In the genomic region with DNA sequence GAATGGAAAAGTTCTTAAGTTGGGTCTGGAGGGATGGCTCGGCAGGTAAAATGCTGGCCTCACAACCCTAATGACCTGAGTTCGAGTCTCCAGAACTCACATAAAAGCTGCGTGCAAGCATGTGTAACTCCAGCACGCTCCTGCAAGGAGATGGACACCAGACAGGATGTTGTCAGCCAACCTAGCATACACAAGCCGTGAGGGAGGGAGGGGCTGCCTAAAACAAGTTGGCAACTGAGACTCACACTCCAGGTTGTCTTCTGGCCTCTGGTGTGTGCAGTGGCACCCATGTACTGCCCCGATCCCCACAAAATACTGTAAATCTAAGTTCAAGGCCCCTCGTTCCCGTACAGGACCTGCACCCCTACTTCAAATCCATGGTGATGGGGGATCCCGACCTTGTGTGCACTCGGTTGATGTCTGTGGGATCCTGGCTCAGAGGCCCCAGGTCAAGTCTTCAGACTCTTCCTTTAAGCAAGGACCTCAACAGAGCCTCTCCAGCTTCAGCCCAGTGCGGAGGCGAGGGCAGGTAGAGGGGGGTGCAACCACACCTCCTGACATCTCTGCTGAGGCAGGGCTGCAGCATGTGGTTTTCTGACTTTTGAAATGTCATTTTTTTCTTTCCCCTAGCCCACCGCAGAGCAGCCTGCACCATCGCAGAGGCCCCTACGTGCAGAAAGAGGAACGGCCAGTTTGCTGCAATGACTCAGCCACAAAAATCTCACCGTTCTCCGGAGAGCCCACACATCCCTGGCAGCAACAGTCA, we compare ENCODE assay signal across 11 mouse cellular contexts. TPM values are rescaled to one million over a fixed set of nuclear protein-coding genes. Genes with fewer than 3 reads are reported as not detected.
DNase-seq lines count a peak whose midpoint lies in the region; ATAC-seq and TF ChIP-seq lines count a peak whose summit lies in the region.
"Had no signal": no experiment of that assay in that cellular context is flagged by ENCODE, and none has a peak within 500 bp of the region (broad histone marks: within the 10 kb centered on the region; RNA-seq: fewer than 3 reads in every experiment).

No protein-coding gene starts in this region.

- intact Hi-C loops in left cerebral cortex, adult 2 months (cut with DNase I), result no loop called here

- no peaks in the 10 kb centered on the region for H3K27me3 ChIP-seq in myocyte (ENCODE audit: control insufficient read depth, insufficient read depth, insufficient read length)
- H3K27me3 ChIP-seq in kidney, adult 2 months (replicated peaks; ENCODE audit: control insufficient read depth, insufficient read depth, low read length), result no peaks in the 10 kb centered on the region
- H3K27me3 ChIP-seq: limb, embryonic 13.5 days had no signal

- 88% methylated on average over 18 of the region's 18 CpGs for WGBS in kidney, adult 2 months

- H3K79me2 ChIP-seq in myocyte (ENCODE audit: control insufficient read depth, insufficient read depth), result peaks cover 11% of the 10 kb centered on the region

- no peak for TF ChIP-seq POLR2A in myocyte (IDR thresholded peaks at IDR 0.05; ENCODE audit: insufficient read length, low read depth)
- TF ChIP-seq POLR2A in kidney, adult 2 months (IDR thresholded peaks at IDR 0.05; ENCODE audit: low read depth, low read length), result no peak

- no peaks in the 10 kb centered on the region for H3K4me1 ChIP-seq in kidney, adult 2 months (ENCODE audit: control insufficient read depth, insufficient read depth, low read length)

- peak; percentile 94 for DNase-seq in heart, adult 11 months
- DNase-seq in heart, adult 8-10 months (ENCODE audit: low spot score), result no peak
- DNase-seq in B cell, adult 2 months, result peak; percentile 57 to 59
- DNase-seq in right cerebral cortex, postnatal 14 days, result no peak
- DNase-seq in kidney, adult 2 months, result no peak
- DNase-seq in left cerebral cortex, adult 2 months (ENCODE audit: extremely low spot score in 1 of 2, low spot score in 2 of 2), result no peak
- DNase-seq: adrenal gland, postnatal 14 days had no signal

- peak overlapping the region; percentile 90 for H3K4me2 ChIP-seq in myocyte (ENCODE audit: low read depth)

- TF ChIP-seq CTCF in kidney, adult 2 months (conservative IDR thresholded peaks at IDR 0.05; ENCODE audit: insufficient read depth, insufficient read length, low read depth, low read length), result no peak
- no peak for TF ChIP-seq CTCF in left cerebral cortex, adult 2 months (IDR thresholded peaks at IDR 0.05)

- H3K4me3 ChIP-seq in myocyte, result no peak overlapping the region
- no peak overlapping the region for H3K4me3 ChIP-seq in kidney, adult 2 months (ENCODE audit: insufficient read depth, low read depth, low read length)
- H3K4me3 ChIP-seq in left cerebral cortex, adult 2 months, result no peak overlapping the region
- H3K4me3 ChIP-seq: limb, embryonic 13.5 days had no signal

- H3ac ChIP-seq in myocyte (ENCODE audit: control insufficient read depth, insufficient read length), result no peak overlapping the region

- no peaks in the 10 kb centered on the region for H3K36me3 ChIP-seq in myocyte (ENCODE audit: control insufficient read depth, insufficient read depth)
- no peaks in the 10 kb centered on the region for H3K36me3 ChIP-seq in kidney, adult 2 months (ENCODE audit: control insufficient read depth, insufficient read depth, low read length)

- ATAC-seq in hematopoietic stem cell, adult 5-6 weeks (replicated peaks in 1 of 2; ENCODE audit: insufficient read depth in 1 of 2, low FRiP score in 2 of 2, low TSS enrichment in 1 of 2, low read depth in 1 of 2, poor library complexity in 2 of 2, severe bottlenecking in 2 of 2), result peak; percentile 50 to 54

- no peak overlapping the region for H3K27ac ChIP-seq in kidney, adult 2 months (ENCODE audit: insufficient read depth, low read depth, low read length)
- no peak overlapping the region for H3K27ac ChIP-seq in left cerebral cortex, adult 2 months

TF ChIP-seq in myocyte, 11 proteins besides CTCF, POLR2A, EP300 and RAD21:
- TF ChIP-seq TCF3 (IDR thresholded peaks at IDR 0.05; ENCODE audit: insufficient read length, low read depth) (no peak), CEBPB (IDR thresholded peaks at IDR 0.05; ENCODE audit: insufficient read depth, poor library complexity, severe bottlenecking) (0 out of 2 replicates have a peak, but pooled peaks have one; percentile 5)

RNA-seq across cellular contexts. Expression of a gene that starts 2.4 kb away (rescaled TPM):
- 1 to 10 TPM; 3.1 to 4.4 (median 3.5) TPM for total RNA-seq in heart, adult 8-10 months (2022)
- 19.1 and 22.1 TPM in 2 replicates for total RNA-seq in hematopoietic stem cell, adult 5-6 weeks (2017)
- 5.6 TPM for polyA plus RNA-seq in myocyte (2012; fragmentation: generic; extraction: Trizol)
- 2.2 and 5.8 TPM in 2 replicates for polyA plus RNA-seq in kidney, adult 2 months (2012; rRNA removed)
- 1 to 10 TPM; 3.4 TPM for total RNA-seq in left cerebral cortex, adult 2 months (2021)

RNA-seq across cellular contexts. Expression of a gene that starts 38.5 kb away (rescaled TPM):
- under 1 TPM in 2 of 4 experiments, not detected in 2; 0.34 to 0.37 TPM for total RNA-seq in heart, adult 8-10 months (2022)
- total RNA-seq in hematopoietic stem cell, adult 5-6 weeks (2017), result not detected in 2 replicates
- polyA plus RNA-seq in myocyte (2012; fragmentation: generic; extraction: Trizol), result not detected
- 0.16 TPM in 1 of 2 replicates, not detected in the other for polyA plus RNA-seq in kidney, adult 2 months (2012; rRNA removed)
- total RNA-seq in left cerebral cortex, adult 2 months (2021), result not detected
- polyA plus RNA-seq: kidney, embryonic 16.5 days; limb, embryonic 13.5 days had no signal

RNA-seq across cellular contexts. Expression of a gene that starts 44.8 kb away (rescaled TPM):
- total RNA-seq in heart, adult 8-10 months (2022), result 1 to 10 TPM in 2 of 4 experiments, under 1 TPM in 2; 0.60 to 4.5 (median 1.7) TPM
- total RNA-seq in hematopoietic stem cell, adult 5-6 weeks (2017), result not detected in 2 replicates
- 0.07 TPM for polyA plus RNA-seq in myocyte (2012; fragmentation: generic; extraction: Trizol)
- 0.14 and 0.38 TPM in 2 replicates for polyA plus RNA-seq in kidney, adult 2 months (2012; rRNA removed)
- total RNA-seq in left cerebral cortex, adult 2 months (2021), result not detected
- polyA plus RNA-seq: kidney, embryonic 16.5 days; limb, embryonic 13.5 days had no signal

RNA-seq across cellular contexts. Expression of a gene that starts 56.4 kb away (rescaled TPM):
- under 1 TPM in 1 of 4 experiments, not detected in 3; 0.75 TPM for total RNA-seq in heart, adult 8-10 months (2022)
- 0.84 and 11.3 TPM in 2 replicates for total RNA-seq in hematopoietic stem cell, adult 5-6 weeks (2017)
- polyA plus RNA-seq in myocyte (2012; fragmentation: generic; extraction: Trizol), result not detected
- 7.1 and 8.9 TPM in 2 replicates for polyA plus RNA-seq in kidney, adult 2 months (2012; rRNA removed)
- total RNA-seq in left cerebral cortex, adult 2 months (2021), result not detected
- polyA plus RNA-seq: kidney, embryonic 16.5 days; limb, embryonic 13.5 days had no signal

Comparison
In these comparisons a context has a peak if more than half of its experiments do, and no peak if none do; other contexts are left out.
1. DNase-seq: peak in heart, adult 11 months (single experiment) and B cell, adult 2 months (2 of 2); none in heart, adult 8-10 months (single experiment), right cerebral cortex, postnatal 14 days (single experiment), kidney, adult 2 months (single experiment) and left cerebral cortex, adult 2 months (0 of 2).